Mouse (Mus musculus) brain, embryonic 14.5 days (tissue): Measurements from ENCODE around the gene Unc5c.

Experiments used
- CTCF ChIP-seq: fragments of 200-500 bp; IDR thresholded peaks from 2 replicates; pipeline ENCODE4 v1.5.1; 2012; ENCODE audit warnings: inconsistent platforms, mild to moderate bottlenecking, moderate library complexity, borderline replicate concordance; ENCODE audit not compliant: insufficient read depth, insufficient read length; ENCODE audit errors: extremely low read depth
- POLR2A ChIP-seq: fragments of 200-500 bp; IDR thresholded peaks from 2 replicates; pipeline ENCODE4 v1.6.1; 2012; ENCODE audit warnings: mild to moderate bottlenecking, inconsistent platforms, borderline replicate concordance; ENCODE audit not compliant: poor library complexity, insufficient read depth, insufficient read length, severe bottlenecking; ENCODE audit errors: extremely low read depth

- no peak for TF ChIP-seq POLR2A
- TF ChIP-seq CTCF, result no peak
These were observed 162.1 kb downstream of the Unc5c start for GRCm38 (mm10) chr3:141626935-141627638.
